Mouse (Mus musculus) embryo, embryonic 10.5 days (tissue): ENCODE data around the gene Cyb5rl.

ENCODE experiments used
- DNase-seq: peaks from one replicate; pipeline ENCODE4 v3.0.0-alpha.2; 2015; ENCODE audit warnings: low spot score

Cyb5rl gene

GRCm38 (mm10) chr4:107066252-107067124 is at the start of gene Cyb5rl, which contains the start of gene Mrpl37:
Gene Cyb5rl (plus strand): TSS chr4:107066988.
Gene Mrpl37 (minus strand): TSS chr4:107066868.
- peak; percentile 99 for DNase-seq

GRCm38 (mm10) chr4:107017257-107017656 is 49.5 kb upstream of the Cyb5rl start:
- DNase-seq = no peak

GRCm38 (mm10) chr4:107018521-107018920 is 48.3 kb upstream of the Cyb5rl start:
- DNase-seq = no peak

GRCm38 (mm10) chr4:107019027-107019426 is 47.8 kb upstream of the Cyb5rl start:
- no peak for DNase-seq

GRCm38 (mm10) chr4:107020287-107021000 is 46.3 kb upstream of the Cyb5rl start:
- DNase-seq = no peak

- no peak for DNase-seq
Measured at GRCm38 (mm10) chr4:107021464-107021863, 45.3 kb upstream of the Cyb5rl start.

- no peak for DNase-seq
Measured at GRCm38 (mm10) chr4:107024899-107025298, 41.9 kb upstream of the Cyb5rl start.

GRCm38 (mm10) chr4:107025369-107025768 is 41.4 kb upstream of the Cyb5rl start:
- DNase-seq = no peak

GRCm38 (mm10) chr4:107026451-107026850 is 40.3 kb upstream of the Cyb5rl start:
- DNase-seq = no peak

GRCm38 (mm10) chr4:107035689-107036088 is 31.1 kb upstream of the Cyb5rl start:
- no peak for DNase-seq

- DNase-seq = no peak
Measured at GRCm38 (mm10) chr4:107036985-107037384, 29.8 kb upstream of the Cyb5rl start.

- no peak for DNase-seq
Measured at GRCm38 (mm10) chr4:107038303-107038702, 28.5 kb upstream of the Cyb5rl start.

GRCm38 (mm10) chr4:107039270-107039669 is 27.5 kb upstream of the Cyb5rl start:
- no peak for DNase-seq

GRCm38 (mm10) chr4:107042304-107042703 is 24.5 kb upstream of the Cyb5rl start:
- no peak for DNase-seq

- DNase-seq = no peak
Measured at GRCm38 (mm10) chr4:107045188-107045587, 21.6 kb upstream of the Cyb5rl start.

- DNase-seq = no peak
Measured at GRCm38 (mm10) chr4:107047806-107048205, 19.0 kb upstream of the Cyb5rl start.

GRCm38 (mm10) chr4:107048568-107049162 is 18.1 kb upstream of the Cyb5rl start:
- DNase-seq = no peak

- DNase-seq = no peak
Measured at GRCm38 (mm10) chr4:107051889-107052288, 14.9 kb upstream of the Cyb5rl start.

GRCm38 (mm10) chr4:107052962-107053553 is 13.7 kb upstream of the Cyb5rl start:
- no peak for DNase-seq

- DNase-seq = no peak
Measured at GRCm38 (mm10) chr4:107056088-107056487, 10.7 kb upstream of the Cyb5rl start.

GRCm38 (mm10) chr4:107058346-107058745 is 8.4 kb upstream of the Cyb5rl start:
- DNase-seq = no peak

GRCm38 (mm10) chr4:107058781-107059180 is 8.0 kb upstream of the Cyb5rl start:
- no peak for DNase-seq
